Mouse (Mus musculus) kidney, adult 10 weeks (tissue): Measurements from ENCODE around the gene Gm3629. TPM values are rescaled to one million over a fixed set of nuclear protein-coding genes. Genes with fewer than 3 reads are reported as not detected.

Experiments
- polyA plus RNA-seq: library from polyadenylated mRNA; stranded (reverse); fragments of 350-450 nt; fragmentation: Illumina TruSeq; extraction: RNeasy Lipid Tissue Mini Kit (QIAGEN cat#74804); gene quantifications from one replicate; pipeline ENCODE4 v1.2.3, GENCODE M21; 2014; ENCODE audit warnings: low read depth, low replicate concordance

The Gm3629 gene
- not detected for polyA plus RNA-seq

GRCm38 (mm10) chr14:6590513-6590912 is at the start of gene Gm3629:
TSS of gene Gm3629 (minus strand) at chr14:6590613.

GRCm38 (mm10) chr14:6622318-6622717 is 31.9 kb upstream of the Gm3629 start, which contains the start of gene Gm3460:
TSS of gene Gm3460 (minus strand) at chr14:6622418.

GRCm38 (mm10) chr14:6537190-6537589 is 53.2 kb downstream of the Gm3629 start, which contains the start of gene Gm8356:
TSS of gene Gm8356 (minus strand) at chr14:6537290.

Other genes with a start within 250 kb of the Gm3629 start
- gene Gm3618, start 246.9 kb downstream of the Gm3629 start, polyA plus RNA-seq, result not detected
- not detected for gene Gm16440, start 200.3 kb downstream of the Gm3629 start, polyA plus RNA-seq
- not detected for gene Gm3591, start 178.1 kb downstream of the Gm3629 start, polyA plus RNA-seq
- not detected for gene Gm3594, start 146.0 kb downstream of the Gm3629 start, polyA plus RNA-seq
- gene Gm8356, start 53.3 kb downstream of the Gm3629 start, polyA plus RNA-seq, result not detected
- not detected for gene Gm3460, start 31.8 kb upstream of the Gm3629 start, polyA plus RNA-seq
- not detected for gene Gm10251, start 93.6 kb upstream of the Gm3629 start, polyA plus RNA-seq
- gene Gm8050, start 129.6 kb upstream of the Gm3629 start, polyA plus RNA-seq, result not detected
- 1.7 TPM for gene Gm3636, start 151.7 kb upstream of the Gm3629 start, polyA plus RNA-seq
- gene Gm8362, start 183.8 kb upstream of the Gm3629 start, polyA plus RNA-seq, result not detected
- not detected for gene Gm3642, start 249.7 kb upstream of the Gm3629 start, polyA plus RNA-seq